Mouse (Mus musculus): Measurements from ENCODE around the gene Ulk3.

- TF ChIP-seq CTCF (IDR thresholded peaks at IDR 0.05; ENCODE audit: control insufficient read depth, insufficient read depth, insufficient read length) (no peak), MAX (IDR thresholded peaks at IDR 0.05) (no peak), USF1 (IDR thresholded peaks at IDR 0.05; ENCODE audit: low read depth) (no peak)
Observed at GRCm38 (mm10) chr9:57577144-57577849, 12.0 kb upstream of the Ulk3 start.
